Mouse (Mus musculus) liver, embryonic 11.5 days (tissue): ENCODE measurements around the gene 4930558K02Rik. TPM values are rescaled to one million over a fixed set of nuclear protein-coding genes. Genes with fewer than 3 reads are reported as not detected.

ENCODE experiments used
- ATAC-seq: fragments of 200-750 bp; cut with Nextera tagmentation; replicated peaks from 2 replicates; pipeline ENCODE4 v1.8.0; 2017; ENCODE audit warnings: moderate number of reproducible peaks, mild to moderate bottlenecking, moderate TSS enrichment, moderate library complexity; ENCODE audit not compliant: low FRiP score
- DNase-seq: peaks from one replicate; pipeline ENCODE4 v3.0.0-alpha.2; 2017; ENCODE audit warnings: low spot score
- H3K27ac ChIP-seq: fragments of 300-500 bp; sonication (generic); 2 replicates; pipeline ENCODE4 v1.5.1; 2014; ENCODE audit warnings: mild to moderate bottlenecking, low read depth, low read length, control low read depth
- H3K27me3 ChIP-seq: fragments of 300-500 bp; sonication (generic); replicated peaks from 2 replicates; pipeline ENCODE4 v1.6.1; 2014; ENCODE audit warnings: low read length, mixed read lengths; ENCODE audit not compliant: control insufficient read depth, insufficient read depth
- H3K36me3 ChIP-seq: fragments of 300-500 bp; sonication (generic); 2 replicates; pipeline ENCODE4 v1.6.1; 2014; ENCODE audit warnings: mild to moderate bottlenecking, low read length, moderate library complexity, mixed read lengths; ENCODE audit not compliant: control insufficient read depth, insufficient read depth
- H3K4me1 ChIP-seq: fragments of 300-500 bp; sonication (generic); replicated peaks from 2 replicates; pipeline ENCODE4 v1.6.1; 2014; ENCODE audit warnings: low read length, mixed read lengths; ENCODE audit not compliant: control insufficient read depth, insufficient read depth
- H3K4me2 ChIP-seq: fragments of 300-500 bp; sonication (generic); 2 replicates; pipeline ENCODE4 v1.6.1; 2014; ENCODE audit warnings: mild to moderate bottlenecking, control low read depth, moderate library complexity
- H3K4me3 ChIP-seq: fragments of 300-500 bp; sonication (generic); 2 replicates; pipeline ENCODE4 v1.5.1; 2014; ENCODE audit warnings: low read depth, low read length, control low read depth
- H3K9ac ChIP-seq: fragments of 300-500 bp; sonication (generic); 2 replicates; pipeline ENCODE4 v1.6.1; 2014; ENCODE audit warnings: low read depth, low read length, control low read depth
- H3K9me3 ChIP-seq: fragments of 300-500 bp; sonication (generic); 2 replicates; pipeline ENCODE4 v1.6.1; 2016; ENCODE audit warnings: low read length, inconsistent platforms, mixed read lengths; ENCODE audit not compliant: control insufficient read depth
- WGBS: fragments of 180-500 bp; shearing (Covaris S2); extraction: QIAGEN DNeasy Blood & Tissue Kit; methylation state at CpG from one replicate; pipeline ENCODE4 v1.1.7; 2014; 5-methylcytosine and 5-hydroxymethylcytosine counted together
- polyA plus RNA-seq: library from polyadenylated mRNA; unstranded; fragments of >200 nt; fragmentation: Nextera tagmentation; extraction: Ambion mirVana; gene quantifications from 2 replicates; pipeline ENCODE4 v1.2.1, GENCODE M21; 2014

The 4930558K02Rik gene
- polyA plus RNA-seq, 1 experiment from 2014 or later, result not detected

DNA sequence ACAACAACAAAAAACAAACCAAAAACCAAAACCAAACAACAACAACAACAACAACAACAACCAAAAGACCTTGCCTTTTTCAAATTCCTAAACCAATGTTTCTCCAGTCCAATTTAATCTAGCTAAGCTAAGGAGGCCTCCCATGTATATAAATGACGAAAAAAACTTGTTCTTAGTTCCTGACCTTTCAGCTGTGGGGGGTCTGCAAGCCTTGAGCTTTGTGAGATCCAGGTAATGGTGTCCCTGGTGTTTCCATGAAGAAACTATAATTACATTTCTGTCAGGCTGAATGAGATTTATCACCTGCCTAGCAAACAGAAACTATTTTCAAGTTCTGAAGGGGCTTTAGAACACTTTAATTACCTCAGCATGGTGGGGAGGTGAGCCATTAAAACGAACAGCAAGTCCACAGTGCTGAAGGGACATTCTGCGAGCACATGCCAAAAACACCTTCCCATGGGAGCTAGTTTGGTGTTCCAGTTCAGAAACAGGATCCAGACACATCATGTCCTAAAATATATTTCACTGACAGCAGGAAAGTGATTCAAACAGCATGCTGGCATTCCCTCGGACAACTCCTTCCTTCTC is 4.6 kb upstream of the 4930558K02Rik start:
- 0 out of 2 replicates have a peak, but pooled peaks cover 2% of the 10 kb centered on the region for H3K4me1 ChIP-seq
- H3K4me3 ChIP-seq, result no peak overlapping the region
- ATAC-seq (no peak), DNase-seq (no peak)
- no peaks in the 10 kb centered on the region for H3K36me3 ChIP-seq
- no peak overlapping the region for H3K27ac ChIP-seq
- WGBS, result 64% methylated on average over 4 of the region's 4 CpGs
- H3K4me2 ChIP-seq, result no peak overlapping the region
- H3K27me3 ChIP-seq, result no peaks in the 10 kb centered on the region
- H3K9ac ChIP-seq, result no peak overlapping the region
- H3K9me3 ChIP-seq, result no peaks in the 10 kb centered on the region

DNA sequence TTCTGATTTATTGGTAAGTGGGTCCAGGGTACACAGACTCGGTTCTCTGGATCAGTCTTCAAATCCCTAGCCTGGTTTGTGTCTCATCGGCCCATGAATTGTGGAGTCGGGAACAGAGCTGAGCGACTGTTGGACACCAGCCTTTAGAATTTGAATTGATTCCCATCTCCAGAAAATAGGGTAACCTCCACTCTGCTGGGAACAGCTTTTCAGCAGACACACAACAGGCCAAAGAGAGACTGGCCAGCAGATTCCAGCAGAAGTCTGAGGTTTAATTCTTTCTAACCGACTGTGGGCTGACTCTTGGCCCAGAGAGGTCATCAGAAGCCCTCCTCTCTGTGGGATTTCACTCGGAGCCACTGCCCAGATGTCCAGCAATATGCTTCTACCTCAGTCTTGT is 4.0 kb upstream of the 4930558K02Rik start:
- H3K9ac ChIP-seq, result no peak overlapping the region
- H3K9me3 ChIP-seq, result no peaks in the 10 kb centered on the region
- no peak overlapping the region for H3K4me2 ChIP-seq
- no peaks in the 10 kb centered on the region for H3K36me3 ChIP-seq
- 74% methylated on average over 6 of the region's 6 CpGs for WGBS
- ATAC-seq (no peak), DNase-seq (no peak)
- H3K4me3 ChIP-seq, result no peak overlapping the region
- no peaks in the 10 kb centered on the region for H3K27me3 ChIP-seq
- no peak overlapping the region for H3K27ac ChIP-seq
- 0 out of 2 replicates have a peak, but pooled peaks cover 2% of the 10 kb centered on the region for H3K4me1 ChIP-seq

DNA sequence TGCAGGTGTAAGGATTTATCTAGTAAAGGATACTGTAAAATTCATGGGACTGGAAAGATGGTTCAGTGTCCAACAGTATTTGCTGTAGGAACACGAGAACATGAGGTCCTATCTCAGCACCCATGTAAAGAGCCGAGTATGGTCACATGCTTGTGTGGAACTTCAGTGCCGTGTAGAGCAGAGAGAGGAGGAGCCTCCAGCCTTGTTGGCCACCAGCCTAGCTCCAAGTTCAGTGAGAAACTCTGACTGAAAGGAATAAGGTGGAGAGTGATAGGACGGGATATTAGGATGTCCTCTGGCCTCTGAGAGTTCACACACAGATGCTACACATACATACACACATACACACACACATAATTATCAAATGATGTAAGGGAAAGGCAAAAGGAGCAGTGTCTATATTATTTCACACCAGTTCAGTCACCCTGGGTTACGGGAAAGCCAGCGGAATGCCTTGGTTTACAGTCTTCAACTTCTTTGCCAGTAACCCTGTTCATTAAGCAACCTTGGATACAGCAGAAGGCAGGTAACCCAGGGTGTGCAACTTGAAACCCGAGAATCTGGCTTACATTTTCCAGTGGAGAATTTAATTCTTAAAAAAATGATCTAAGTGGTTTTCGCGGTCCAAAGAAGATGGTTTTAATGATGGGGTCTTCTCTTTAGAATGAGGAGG is 1.3 kb upstream of the 4930558K02Rik start:
- Histone ChIP-seq H3K36me3 (no peaks in the 10 kb centered on the region), H3K27ac (no peak overlapping the region), H3K9ac (no peak overlapping the region), H3K4me1 (peaks cover 7% of the 10 kb centered on the region), H3K4me2 (no peak overlapping the region), H3K27me3 (no peaks in the 10 kb centered on the region), H3K4me3 (no peak overlapping the region), H3K9me3 (no peaks in the 10 kb centered on the region)
- 79% methylated on average over 9 of the region's 9 CpGs for WGBS
- no peak for ATAC-seq
- no peak for DNase-seq

DNA sequence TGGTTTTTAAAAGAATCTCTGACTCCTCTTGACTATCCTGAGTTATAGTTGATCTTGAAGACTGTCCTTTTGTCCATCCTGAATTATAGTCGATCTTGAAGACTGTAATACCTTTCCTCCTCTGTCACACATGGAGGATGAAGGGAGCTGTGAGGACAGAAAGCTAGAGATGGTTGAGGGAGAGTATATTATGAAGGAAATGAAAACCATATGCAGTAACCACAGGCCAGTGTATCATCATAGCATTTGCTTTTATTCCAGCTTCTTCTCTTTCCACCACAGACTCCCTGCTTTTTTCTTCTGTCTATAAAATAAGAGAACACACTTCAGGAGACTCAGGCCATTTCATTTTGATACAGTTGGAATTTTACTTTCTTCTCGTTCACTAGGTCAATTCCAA is 610 bp upstream of the 4930558K02Rik start:
- H3K9ac ChIP-seq, result no peak overlapping the region
- H3K4me2 ChIP-seq, result no peak overlapping the region
- DNase-seq, result no peak
- no peak overlapping the region for H3K27ac ChIP-seq
- ATAC-seq, result no peak
- H3K36me3 ChIP-seq, result no peaks in the 10 kb centered on the region
- H3K4me3 ChIP-seq, result no peak overlapping the region
- no peaks in the 10 kb centered on the region for H3K9me3 ChIP-seq
- 65% methylated on average over 2 of the region's 2 CpGs for whole genome bisulfite sequencing
- no peaks in the 10 kb centered on the region for H3K27me3 ChIP-seq
- H3K4me1 ChIP-seq, result peaks cover 8% of the 10 kb centered on the region

DNA sequence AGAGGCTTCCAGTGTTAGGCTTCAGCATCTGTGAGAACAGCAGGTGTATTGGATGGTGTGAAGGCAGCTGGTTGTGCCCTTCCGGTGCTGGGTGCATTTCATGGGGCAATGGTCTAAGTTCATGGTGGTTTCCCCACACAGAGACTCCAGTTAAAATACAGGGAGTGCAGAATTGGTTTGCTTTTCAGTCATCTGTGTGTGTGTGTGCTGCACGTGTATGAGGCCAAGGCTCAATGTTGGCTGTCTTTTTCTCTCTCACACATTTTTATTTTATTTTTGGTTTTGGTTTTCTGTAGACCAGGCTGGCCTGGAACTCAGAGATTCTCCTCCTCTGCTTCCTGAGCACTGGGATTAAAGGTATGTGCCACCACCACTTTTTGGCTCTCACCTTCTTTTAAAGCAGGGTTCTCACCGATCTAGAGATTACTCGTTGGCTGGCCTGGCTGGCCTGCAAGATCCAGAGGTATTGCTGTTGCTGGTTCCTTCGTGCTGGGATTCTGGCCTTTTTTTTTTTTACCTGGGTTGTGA is 1.2 kb downstream of the 4930558K02Rik start:
- no peaks in the 10 kb centered on the region for H3K36me3 ChIP-seq
- H3K4me3 ChIP-seq, result no peak overlapping the region
- H3K9ac ChIP-seq, result no peak overlapping the region
- 78% methylated on average over 5 of the region's 5 CpGs for WGBS
- no peak overlapping the region for H3K27ac ChIP-seq
- ATAC-seq (no peak), DNase-seq (no peak)
- peaks cover 12% of the 10 kb centered on the region for H3K4me1 ChIP-seq
- H3K4me2 ChIP-seq, result no peak overlapping the region
- no peaks in the 10 kb centered on the region for H3K27me3 ChIP-seq
- no peaks in the 10 kb centered on the region for H3K9me3 ChIP-seq

DNA sequence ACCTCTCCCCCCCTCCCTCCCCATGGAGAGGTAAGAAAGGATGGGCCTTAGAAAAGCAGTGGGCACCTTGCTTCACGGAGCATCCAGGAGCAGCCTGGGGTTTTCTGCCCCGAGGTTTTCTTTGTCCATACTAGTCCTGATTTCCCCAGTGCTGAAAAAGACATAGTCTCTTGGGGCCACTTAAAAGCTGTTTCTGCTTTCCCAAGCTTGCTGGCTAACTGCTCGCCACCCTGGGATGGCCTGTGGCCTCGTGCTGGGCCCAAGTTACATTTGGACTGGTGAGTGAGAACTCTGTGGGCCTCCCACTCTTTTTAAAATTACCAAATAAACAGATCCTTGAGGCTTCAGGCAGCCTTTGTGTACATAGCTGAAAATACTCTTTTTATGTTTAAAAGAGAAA is 2.1 kb downstream of the 4930558K02Rik start:
- DNase-seq, result no peak
- H3K4me2 ChIP-seq, result no peak overlapping the region
- WGBS, result 80% methylated on average over 4 of the region's 4 CpGs

DNA sequence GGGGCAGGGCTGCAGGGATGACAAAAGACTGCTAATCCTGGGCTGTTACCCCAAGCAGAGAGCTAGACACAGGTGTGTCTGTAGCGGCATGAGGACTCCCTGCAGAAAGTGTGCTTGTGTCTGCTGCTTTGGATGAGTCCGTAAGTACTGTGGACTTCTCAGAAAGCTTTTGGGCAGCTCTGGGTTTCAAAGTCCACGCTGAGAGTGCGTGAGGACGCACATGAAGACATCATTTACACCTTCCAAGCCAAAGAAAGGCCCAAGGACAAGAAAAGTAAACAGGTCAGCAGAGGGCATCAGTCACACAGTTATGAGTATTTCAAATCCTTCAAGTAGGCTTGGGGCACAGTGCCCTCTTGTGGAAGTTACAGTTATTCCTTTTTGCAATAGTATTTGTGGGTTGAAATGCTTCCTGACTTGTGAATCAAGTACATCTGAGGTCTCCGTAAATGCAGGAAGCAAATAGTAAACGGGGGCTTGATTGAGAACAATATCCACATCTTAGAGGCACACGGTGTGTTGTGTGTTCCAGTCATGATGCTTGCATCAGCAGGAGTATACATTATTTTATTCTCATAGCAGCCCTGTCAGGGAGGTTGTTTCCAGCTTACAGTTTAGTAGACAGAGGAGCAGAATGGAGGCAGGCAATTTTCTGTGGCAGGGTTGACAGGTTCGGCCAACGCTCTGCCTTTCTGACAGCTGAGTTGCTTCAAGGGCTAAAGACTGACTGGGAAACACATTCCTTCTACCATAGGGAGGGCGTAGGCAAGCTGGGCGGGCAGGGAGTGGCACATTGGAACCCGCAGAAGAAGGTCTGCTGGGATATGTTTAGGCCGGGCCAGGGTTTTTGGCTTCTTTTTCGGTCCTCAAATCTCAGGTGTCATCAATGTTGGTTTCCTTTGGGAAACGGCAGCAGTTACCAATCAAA is 2.9 kb downstream of the 4930558K02Rik start:
- ATAC-seq (peak; percentile 74), DNase-seq (peak; percentile 62)
- no peak overlapping the region for H3K27ac ChIP-seq
- no peaks in the 10 kb centered on the region for H3K36me3 ChIP-seq
- no peak overlapping the region for H3K9ac ChIP-seq
- H3K27me3 ChIP-seq, result no peaks in the 10 kb centered on the region
- no peaks in the 10 kb centered on the region for H3K9me3 ChIP-seq
- no peak overlapping the region for H3K4me3 ChIP-seq
- whole genome bisulfite sequencing, result 44% methylated on average over 16 of the region's 16 CpGs
- peaks cover 12% of the 10 kb centered on the region for H3K4me1 ChIP-seq
- no peak overlapping the region for H3K4me2 ChIP-seq

More for the DNA sequence above, 2.1 kb downstream of the 4930558K02Rik start:
- Histone ChIP-seq H3K27me3 (no peaks in the 10 kb centered on the region), H3K27ac (no peak overlapping the region), H3K4me3 (no peak overlapping the region), H3K4me1 (peaks cover 12% of the 10 kb centered on the region), H3K9ac (no peak overlapping the region), H3K36me3 (no peaks in the 10 kb centered on the region), H3K9me3 (no peaks in the 10 kb centered on the region)
- no peak for ATAC-seq

DNA sequence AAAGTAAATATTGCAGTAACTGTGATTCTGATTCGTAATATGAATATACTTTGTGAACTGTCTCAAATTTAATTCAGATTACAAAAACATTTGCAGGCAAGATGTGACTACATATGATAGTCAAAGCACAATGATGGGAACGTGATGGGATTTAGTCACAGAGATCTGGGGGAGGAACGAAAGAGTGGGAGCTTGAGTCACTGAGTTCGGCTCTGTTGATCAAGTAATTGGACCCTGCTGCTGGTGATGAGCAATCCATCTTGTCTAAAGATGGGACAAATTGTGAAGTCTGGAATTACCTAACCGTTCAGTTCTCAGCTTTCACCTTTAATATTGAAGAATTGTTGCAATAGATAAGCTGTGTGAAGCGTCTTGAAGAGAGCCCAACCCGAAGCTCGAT is 7.2 kb downstream of the 4930558K02Rik start:
- Histone ChIP-seq H3K27me3 (no peaks in the 10 kb centered on the region), H3K4me3 (no peak overlapping the region), H3K9ac (no peak overlapping the region), H3K4me2 (no peak overlapping the region), H3K9me3 (no peaks in the 10 kb centered on the region), H3K36me3 (no peaks in the 10 kb centered on the region), H3K4me1 (peaks cover 12% of the 10 kb centered on the region), H3K27ac (no peak overlapping the region)
- ATAC-seq, result no peak
- 83% methylated on average over 8 of the region's 8 CpGs for WGBS
- DNase-seq, result no peak
